Mouse (Mus musculus) lung, postnatal 0 days (tissue): ENCODE data around the gene Hadh.

Experiments used
- CTCF ChIP-seq: IDR thresholded peaks from 2 replicates; pipeline ENCODE4 v1.5.1; 2016; ENCODE audit warnings: antibody characterized with exemption, mild to moderate bottlenecking
- EP300 ChIP-seq: IDR thresholded peaks from 2 replicates; pipeline ENCODE4 v1.6.1; 2016; ENCODE audit warnings: antibody characterized with exemption, mild to moderate bottlenecking, control low read depth

GRCm38 (mm10) chr3:131307811-131308210 is 35.9 kb upstream of the Hadh start:
- TF ChIP-seq CTCF (no peak), EP300 (no peak)
